Mouse (Mus musculus) kidney, adult 8-10 months (tissue): ENCODE results near the gene Spint4.

ENCODE experiments used
- DNase-seq, 2 experiments: peaks; one replicate each; pipeline ENCODE4 v3.0.0; 2022

Gene Spint4

DNA sequence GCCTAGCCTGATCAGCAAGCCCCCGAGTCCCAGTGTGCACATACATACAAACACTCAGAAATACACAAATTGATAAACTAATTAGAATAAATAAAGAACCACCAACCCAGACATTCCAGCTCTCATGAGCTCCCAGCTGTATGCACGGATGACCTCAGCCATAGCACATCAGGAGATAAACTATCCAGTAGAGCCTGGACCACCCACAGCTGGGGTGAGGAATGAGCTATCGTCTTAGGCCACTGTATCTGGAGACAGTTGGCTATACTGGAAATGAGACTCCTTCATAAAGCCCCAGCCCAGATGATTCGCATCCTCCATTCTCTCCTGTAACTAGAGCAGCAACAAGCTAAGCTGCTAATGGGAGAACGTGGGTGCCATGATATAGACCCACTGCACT lies 36.5 kb downstream of the Spint4 start:
- no peak for DNase-seq

DNA sequence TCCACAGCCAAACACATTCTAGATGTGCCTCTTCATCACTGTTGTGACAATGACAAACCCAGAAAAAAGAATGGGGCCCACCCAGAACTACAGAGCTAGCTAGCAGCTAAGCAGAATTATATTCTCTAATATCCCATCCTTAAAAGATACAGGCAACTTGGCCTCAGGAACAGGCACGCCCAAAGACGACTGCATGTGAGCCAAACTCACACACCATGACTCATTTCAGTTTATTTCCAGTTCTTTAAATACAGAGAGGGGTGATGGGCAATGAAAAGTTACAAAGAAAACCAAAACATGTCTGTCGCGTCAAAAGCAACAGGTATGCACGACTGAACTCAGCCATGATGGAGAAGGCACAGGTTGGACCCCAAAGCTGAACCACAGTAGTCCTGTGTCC lies 37.1 kb downstream of the Spint4 start:
- DNase-seq: no peak

DNA sequence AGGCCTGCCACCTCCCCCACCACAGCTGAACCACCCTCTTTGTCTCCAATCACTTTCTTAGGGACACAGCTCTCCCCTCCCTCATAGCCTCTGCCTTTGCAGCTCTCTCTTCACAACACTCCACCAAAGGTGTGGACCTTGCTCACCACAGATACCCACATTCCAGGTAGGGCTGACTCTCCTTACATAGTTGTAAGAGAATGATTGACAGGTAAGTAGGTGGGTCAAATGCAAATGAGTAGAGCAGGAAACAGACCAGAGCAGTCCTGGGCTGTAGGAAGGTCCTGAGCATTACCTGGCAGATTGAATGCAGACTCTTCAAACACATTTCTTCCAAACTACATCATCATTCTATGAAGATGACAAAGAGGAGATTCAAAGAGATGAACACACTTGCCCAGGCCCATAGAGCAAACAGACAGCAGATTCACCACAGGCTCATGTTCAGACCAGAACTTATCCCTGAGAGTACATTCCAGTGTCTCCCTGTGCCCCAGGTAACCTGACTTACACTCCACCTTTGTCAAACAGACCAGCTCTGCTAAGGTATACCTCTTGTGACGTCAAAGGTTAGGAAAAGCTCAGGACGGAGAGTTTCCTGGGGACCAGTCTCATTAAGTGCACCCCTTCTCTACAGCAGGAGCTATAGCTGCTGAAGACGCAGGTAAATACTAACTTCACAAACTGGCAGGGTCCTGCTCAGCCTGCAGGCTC lies 39.2 kb downstream of the Spint4 start:
- peak in 1 of 2 experiments; percentile 50 for DNase-seq

- DNase-seq: no peak
These were observed 41.6 kb downstream of the Spint4 start for GRCm38 (mm10) chr2:164739876-164740275.

DNA sequence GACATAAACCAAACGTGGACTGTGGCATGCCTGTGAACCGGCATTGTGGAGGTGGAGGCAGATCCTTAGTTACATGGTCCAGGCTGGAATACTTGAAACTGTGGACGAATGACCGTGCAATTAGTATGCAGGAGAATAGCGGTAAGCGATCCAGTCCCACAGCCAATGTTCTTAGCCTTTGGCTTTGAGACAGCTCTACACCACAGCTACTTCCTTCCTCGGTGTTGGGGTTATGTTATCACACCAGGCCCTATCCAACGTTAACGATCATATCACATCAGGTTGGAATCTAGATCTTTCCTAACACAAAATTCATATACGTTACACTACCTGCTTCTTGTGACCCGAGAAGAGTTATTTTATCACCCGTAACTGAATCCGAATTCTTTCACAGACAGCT lies 46.7 kb downstream of the Spint4 start:
- DNase-seq: no peak

GRCm38 (mm10) chr2:164745843-164746479 lies 47.7 kb downstream of the Spint4 start, which contains the start of the genes Wfdc3 and Dnttip1:
Gene Wfdc3 (minus strand): TSS chr2:164745931.
Gene Dnttip1 (plus strand): TSS chr2:164745983.
- DNase-seq: peak; percentile 90 to 92

- no peak for DNase-seq
These were observed 48.4 kb downstream of the Spint4 start for GRCm38 (mm10) chr2:164746693-164747092.

DNA sequence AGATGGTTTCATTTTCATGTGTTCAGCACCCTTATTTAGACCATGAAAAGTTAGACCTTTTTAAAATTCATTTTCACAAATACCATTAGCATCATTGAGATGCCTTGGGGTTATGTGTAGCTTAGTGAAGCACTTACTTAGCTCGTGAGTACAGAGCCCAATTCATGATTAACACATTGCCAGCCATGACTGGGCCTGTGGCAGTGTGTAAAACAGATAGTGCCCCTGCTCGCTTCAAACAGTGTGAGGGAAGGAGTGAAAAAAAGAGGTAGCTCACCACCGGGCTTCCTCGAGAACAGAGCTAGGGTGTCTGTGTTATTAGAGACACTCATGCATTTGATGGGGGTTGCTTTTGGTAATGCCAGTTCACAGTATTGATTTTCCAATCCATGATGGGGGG lies 49.9 kb downstream of the Spint4 start:
- DNase-seq: no peak

GRCm38 (mm10) chr2:164748991-164749390 lies 50.7 kb downstream of the Spint4 start:
- no peak for DNase-seq
